Mouse (Mus musculus): ENCODE data around the gene Samd11. TPM values are rescaled to one million over a fixed set of nuclear protein-coding genes. Genes with fewer than 3 reads are reported as not detected.

The Samd11 gene
- 0.20 and 0.42 TPM in 2 replicates for polyA plus RNA-seq (2014; fragmentation: Nextera tagmentation; extraction: Ambion mirVana)

DNA sequence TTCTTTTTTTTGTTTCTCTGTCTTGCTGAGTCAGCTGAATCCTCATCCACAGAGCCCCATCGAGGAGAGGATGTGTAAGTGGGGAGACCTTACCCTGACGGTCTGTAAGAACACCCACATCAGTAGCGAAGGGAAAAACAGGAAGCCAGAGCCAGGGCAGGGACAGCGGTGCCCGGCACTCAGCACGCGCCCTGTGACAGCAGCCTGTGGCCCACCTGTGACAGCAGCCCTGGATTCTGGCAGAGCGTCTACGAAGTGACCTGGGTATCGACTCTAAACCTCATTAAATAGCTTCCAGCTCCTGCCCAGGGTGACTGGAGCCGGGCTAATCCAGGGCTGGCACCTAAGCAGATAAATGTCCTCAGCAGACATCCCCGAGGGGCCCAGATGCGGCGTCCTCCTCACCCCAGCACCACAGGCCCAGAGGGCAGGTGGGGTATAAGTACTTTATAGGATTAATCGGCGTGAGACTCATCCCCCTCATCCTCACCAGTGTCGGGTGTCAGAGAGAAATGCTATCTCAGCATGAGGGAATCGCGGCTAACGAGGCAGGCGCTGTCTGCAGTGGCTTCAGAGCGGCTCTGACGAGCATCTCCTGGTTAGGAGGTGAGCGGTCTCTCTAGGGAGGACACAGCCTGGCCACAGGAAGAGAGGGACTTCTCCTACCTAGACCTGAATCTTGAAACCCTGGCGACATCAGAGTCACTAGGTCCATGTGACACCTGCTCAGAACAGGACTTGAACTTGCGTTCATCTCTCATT is at the start of gene Samd11:
Gene Samd11 (minus strand): TSS at position 580 of the 762 bp plus-strand sequence.
- Histone ChIP-seq H3K4me2 (ENCODE audit: low read length) (peak within 1 kb of the TSS; percentile 28; the same call in 1 of the 2 replicates), H3K4me3 (ENCODE audit: low read depth, low read length) (peak within 1 kb of the TSS; percentile 12), H3K27me3 (replicated peaks; ENCODE audit: control insufficient read depth, insufficient read depth, low read length) (peaks cover 34% of the 10 kb centered on the region), H3K4me1 (replicated peaks; ENCODE audit: control insufficient read depth, insufficient read depth, low read length) (peaks cover 10% of the 10 kb centered on the region; the same call in 1 of the 2 replicates), H3K27ac (ENCODE audit: low read depth) (no peak within 1 kb of the TSS), H3K36me3 (ENCODE audit: control insufficient read depth, insufficient read depth, low read length) (no peaks in the 10 kb centered on the region), H3K9ac (ENCODE audit: low read length) (no peak within 1 kb of the TSS), H3K9me3 (ENCODE audit: control insufficient read depth, low read length) (no peaks in the 10 kb centered on the region)
- DNase-seq (ENCODE audit: low spot score) (peak; percentile 64), ATAC-seq (replicated peaks; ENCODE audit: low FRiP score, low TSS enrichment, low read depth) (0 out of 2 replicates have a peak, but pooled peaks have one; percentile 21)
- 7% methylated on average over 26 of the region's 26 CpGs for WGBS

DNA sequence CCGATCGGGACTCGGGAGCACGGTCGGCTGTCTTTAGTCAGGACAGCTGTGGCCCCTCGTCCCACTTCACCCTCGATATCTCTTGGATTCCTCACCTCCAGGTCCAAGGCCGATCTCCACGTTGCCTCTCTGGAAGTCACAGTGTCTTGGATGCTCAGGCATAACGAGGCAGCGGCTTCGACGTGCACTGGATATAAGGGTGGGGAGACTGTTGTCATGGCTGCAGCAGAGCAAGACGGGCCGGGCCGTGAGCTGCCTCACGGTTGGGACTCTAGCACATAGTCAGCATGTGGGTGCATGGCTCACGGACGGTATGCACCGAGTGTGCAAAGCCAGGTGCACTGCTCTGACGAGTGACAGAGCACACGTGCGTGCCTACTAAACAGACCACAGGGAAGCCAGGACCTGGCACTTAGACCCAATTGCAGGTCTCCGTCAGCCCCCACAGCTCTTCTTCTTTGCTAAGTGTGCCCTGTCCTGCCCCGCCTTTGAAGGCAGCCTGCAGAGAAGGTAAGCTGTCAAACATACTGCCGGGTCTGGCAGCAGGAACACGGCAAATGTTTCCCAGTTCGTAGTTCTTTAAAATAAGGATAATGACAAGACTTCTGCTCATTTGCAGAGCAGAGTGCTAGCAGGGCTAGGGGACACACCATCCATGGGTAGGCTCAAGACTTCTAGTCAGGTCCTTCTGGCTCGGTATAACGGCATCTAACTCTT is 938 bp downstream of the Samd11 start:
- no peaks in the 10 kb centered on the region for H3K9me3 ChIP-seq (ENCODE audit: control insufficient read depth, low read length)
- WGBS = 3% methylated on average over 30 of the region's 30 CpGs
- peaks cover 34% of the 10 kb centered on the region for H3K27me3 ChIP-seq (replicated peaks; ENCODE audit: control insufficient read depth, insufficient read depth, low read length)
- H3K36me3 ChIP-seq (ENCODE audit: control insufficient read depth, insufficient read depth, low read length) = peaks cover under 1% of the 10 kb centered on the region; the same call in 1 of the 2 replicates
- ATAC-seq (replicated peaks; ENCODE audit: low FRiP score, low TSS enrichment, low read depth) = peak; percentile 74
- peak overlapping the region; percentile 28; the same call in 1 of the 2 replicates for H3K4me2 ChIP-seq (ENCODE audit: low read length)
- peaks cover 10% of the 10 kb centered on the region; the same call in 1 of the 2 replicates for H3K4me1 ChIP-seq (replicated peaks; ENCODE audit: control insufficient read depth, insufficient read depth, low read length)
- H3K9ac ChIP-seq (ENCODE audit: low read length) = no peak overlapping the region
- no peak overlapping the region for H3K27ac ChIP-seq (ENCODE audit: low read depth)
- peak overlapping the region; percentile 12 for H3K4me3 ChIP-seq (ENCODE audit: low read depth, low read length)
- peak; percentile 67 for DNase-seq (ENCODE audit: low spot score)

DNA sequence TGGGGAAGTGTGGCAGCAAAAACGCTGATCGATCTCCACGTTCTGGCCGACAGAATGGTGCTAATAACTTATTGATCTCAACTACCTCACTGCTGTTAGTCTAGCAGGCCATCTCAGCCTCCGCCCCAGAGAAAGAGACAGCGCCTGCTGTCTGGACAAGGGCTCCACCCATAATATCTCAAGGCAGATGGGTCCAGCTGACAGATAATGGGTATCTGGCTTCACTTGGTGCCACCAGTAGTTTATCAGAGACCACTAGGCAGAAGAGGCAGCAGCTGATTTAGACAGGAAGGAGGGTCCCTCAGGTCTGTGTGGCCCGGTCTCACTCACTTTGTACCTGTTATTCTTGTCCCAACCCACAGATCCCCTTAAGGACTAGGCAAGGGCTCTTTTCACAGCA is 2.4 kb downstream of the Samd11 start:
- Histone ChIP-seq H3K4me3 (ENCODE audit: low read depth, low read length) (no peak overlapping the region), H3K27ac (ENCODE audit: low read depth) (no peak overlapping the region), H3K9me3 (ENCODE audit: control insufficient read depth, low read length) (no peaks in the 10 kb centered on the region), H3K9ac (ENCODE audit: low read length) (no peak overlapping the region), H3K4me2 (ENCODE audit: low read length) (no peak overlapping the region), H3K36me3 (ENCODE audit: control insufficient read depth, insufficient read depth, low read length) (peaks cover 15% of the 10 kb centered on the region), H3K4me1 (replicated peaks; ENCODE audit: control insufficient read depth, insufficient read depth, low read length) (peaks cover 10% of the 10 kb centered on the region; the same call in 1 of the 2 replicates), H3K27me3 (replicated peaks; ENCODE audit: control insufficient read depth, insufficient read depth, low read length) (peaks cover 34% of the 10 kb centered on the region)
- 45% methylated on average over 7 of the region's 7 CpGs for WGBS
- ATAC-seq (replicated peaks; ENCODE audit: low FRiP score, low TSS enrichment, low read depth) (no peak), DNase-seq (ENCODE audit: low spot score) (no peak)

DNA sequence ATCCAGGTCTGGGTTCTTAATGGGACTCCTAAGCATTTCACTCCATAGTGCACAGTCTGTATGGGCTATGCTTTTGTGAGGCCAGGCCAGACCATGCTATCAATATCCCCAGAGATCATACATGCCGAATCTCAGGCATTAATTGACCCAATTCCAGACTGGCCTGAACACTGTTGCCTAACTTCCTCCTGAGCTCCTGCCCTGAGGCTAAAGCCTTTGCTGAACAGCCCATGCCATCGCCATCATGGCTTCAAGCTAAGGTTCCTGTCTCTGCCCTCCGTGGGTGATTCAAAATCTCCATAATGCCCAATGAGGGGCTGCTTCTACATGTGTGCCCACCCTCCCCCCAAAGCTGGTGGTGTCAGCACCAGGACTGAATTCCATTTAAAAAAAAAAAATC is 2.8 kb downstream of the Samd11 start:
- WGBS = 52% methylated on average over 3 of the region's 3 CpGs
- Histone ChIP-seq H3K27me3 (replicated peaks; ENCODE audit: control insufficient read depth, insufficient read depth, low read length) (peaks cover 34% of the 10 kb centered on the region), H3K27ac (ENCODE audit: low read depth) (no peak overlapping the region), H3K9ac (ENCODE audit: low read length) (no peak overlapping the region), H3K4me1 (replicated peaks; ENCODE audit: control insufficient read depth, insufficient read depth, low read length) (peaks cover 10% of the 10 kb centered on the region; the same call in 1 of the 2 replicates), H3K4me3 (ENCODE audit: low read depth, low read length) (no peak overlapping the region), H3K4me2 (ENCODE audit: low read length) (no peak overlapping the region), H3K9me3 (ENCODE audit: control insufficient read depth, low read length) (no peaks in the 10 kb centered on the region), H3K36me3 (ENCODE audit: control insufficient read depth, insufficient read depth, low read length) (peaks cover 19% of the 10 kb centered on the region)
- ATAC-seq (replicated peaks; ENCODE audit: low FRiP score, low TSS enrichment, low read depth) (no peak), DNase-seq (ENCODE audit: low spot score) (no peak)

DNA sequence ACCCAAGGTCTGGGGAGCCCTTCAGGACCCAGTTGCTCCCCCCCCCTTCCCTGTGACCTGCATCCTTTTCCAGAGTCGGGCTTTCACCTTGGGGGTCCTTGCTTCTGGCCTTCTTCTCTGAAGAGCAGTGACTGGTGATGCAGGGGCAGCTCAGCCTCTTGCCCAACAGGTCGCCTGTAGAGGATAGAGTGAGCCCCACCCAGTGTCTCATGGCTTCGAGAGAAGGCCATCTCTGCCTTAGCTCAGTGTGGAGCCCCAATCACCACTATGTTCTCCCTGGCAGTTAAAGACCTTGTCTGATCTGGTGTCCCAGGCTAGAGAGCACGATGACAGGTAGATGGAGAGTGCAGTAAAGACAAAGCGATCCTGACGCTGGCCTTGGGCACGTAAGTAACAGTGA is 3.3 kb downstream of the Samd11 start:
- H3K4me3 ChIP-seq (ENCODE audit: low read depth, low read length) = no peak overlapping the region
- H3K9ac ChIP-seq (ENCODE audit: low read length) = no peak overlapping the region
- ATAC-seq (replicated peaks; ENCODE audit: low FRiP score, low TSS enrichment, low read depth) (no peak), DNase-seq (ENCODE audit: low spot score) (no peak)
- peaks cover 24% of the 10 kb centered on the region for H3K36me3 ChIP-seq (ENCODE audit: control insufficient read depth, insufficient read depth, low read length)
- no peak overlapping the region for H3K4me2 ChIP-seq (ENCODE audit: low read length)
- H3K4me1 ChIP-seq (replicated peaks; ENCODE audit: control insufficient read depth, insufficient read depth, low read length) = peaks cover 10% of the 10 kb centered on the region; the same call in 1 of the 2 replicates
- 40% methylated on average over 7 of the region's 7 CpGs for WGBS
- no peaks in the 10 kb centered on the region for H3K9me3 ChIP-seq (ENCODE audit: control insufficient read depth, low read length)
- H3K27me3 ChIP-seq (replicated peaks; ENCODE audit: control insufficient read depth, insufficient read depth, low read length) = peaks cover 34% of the 10 kb centered on the region
- no peak overlapping the region for H3K27ac ChIP-seq (ENCODE audit: low read depth)

DNA sequence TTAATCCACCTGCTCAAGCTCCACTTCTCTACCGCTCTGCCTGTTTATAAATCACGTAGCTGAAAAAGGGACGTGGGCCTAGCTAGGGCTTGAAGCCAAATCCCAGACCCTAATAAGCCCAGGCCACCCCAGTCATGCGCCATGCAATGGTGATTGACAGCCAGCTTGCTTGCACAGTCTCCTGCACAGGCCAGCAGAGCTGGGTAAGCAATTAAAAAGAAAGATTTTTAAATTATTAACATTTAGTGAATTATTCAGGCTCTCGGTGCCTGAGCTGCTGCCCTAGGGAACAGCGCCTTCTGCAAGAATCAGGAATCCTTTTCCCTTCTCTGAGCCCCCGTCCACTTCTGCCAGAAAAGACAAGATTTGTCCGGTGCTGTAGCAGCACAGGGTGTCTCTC is 4.4 kb downstream of the Samd11 start:
- ATAC-seq (replicated peaks; ENCODE audit: low FRiP score, low TSS enrichment, low read depth) = no peak
- Histone ChIP-seq H3K27me3 (replicated peaks; ENCODE audit: control insufficient read depth, insufficient read depth, low read length) (peaks cover 34% of the 10 kb centered on the region), H3K4me3 (ENCODE audit: low read depth, low read length) (no peak overlapping the region), H3K9ac (ENCODE audit: low read length) (no peak overlapping the region), H3K4me1 (replicated peaks; ENCODE audit: control insufficient read depth, insufficient read depth, low read length) (peaks cover 10% of the 10 kb centered on the region; the same call in 1 of the 2 replicates), H3K4me2 (ENCODE audit: low read length) (no peak overlapping the region), H3K27ac (ENCODE audit: low read depth) (no peak overlapping the region), H3K9me3 (ENCODE audit: control insufficient read depth, low read length) (no peaks in the 10 kb centered on the region), H3K36me3 (ENCODE audit: control insufficient read depth, insufficient read depth, low read length) (peaks cover 35% of the 10 kb centered on the region)
- no peak for DNase-seq (ENCODE audit: low spot score)
- WGBS = 65% methylated on average over 8 of the region's 8 CpGs

DNA sequence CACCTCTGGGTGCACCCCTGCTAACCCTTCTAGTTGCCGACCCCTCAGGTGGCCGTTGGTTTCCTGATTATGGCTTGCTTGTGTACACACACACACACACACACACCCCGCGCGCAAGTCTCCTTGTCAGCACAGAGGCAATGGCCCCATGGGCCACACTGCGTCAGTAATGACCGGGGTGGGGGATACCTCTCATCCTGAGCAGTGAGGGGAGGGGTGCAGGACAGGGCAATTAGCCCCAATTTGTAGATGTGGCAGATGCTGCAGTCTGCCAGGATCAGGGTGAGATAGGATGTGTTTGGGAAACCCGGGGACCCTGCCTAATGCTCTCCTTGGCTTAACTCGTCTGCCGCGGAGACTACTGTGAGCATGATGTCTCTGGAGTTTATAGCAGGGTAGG is 5.9 kb downstream of the Samd11 start:
- 52% methylated on average over 11 of the region's 11 CpGs for WGBS
- H3K27me3 ChIP-seq (replicated peaks; ENCODE audit: control insufficient read depth, insufficient read depth, low read length) = peaks cover 22% of the 10 kb centered on the region
- no peak overlapping the region for H3K27ac ChIP-seq (ENCODE audit: low read depth)
- peaks cover 50% of the 10 kb centered on the region for H3K36me3 ChIP-seq (ENCODE audit: control insufficient read depth, insufficient read depth, low read length)
- ATAC-seq (replicated peaks; ENCODE audit: low FRiP score, low TSS enrichment, low read depth) (0 out of 2 replicates have a peak, but pooled peaks have one; percentile 3), DNase-seq (ENCODE audit: low spot score) (no peak)
- H3K9ac ChIP-seq (ENCODE audit: low read length) = no peak overlapping the region
- 0 out of 2 replicates have a peak, but pooled peaks cover 2% of the 10 kb centered on the region for H3K4me1 ChIP-seq (replicated peaks; ENCODE audit: control insufficient read depth, insufficient read depth, low read length)
- no peak overlapping the region for H3K4me3 ChIP-seq (ENCODE audit: low read depth, low read length)
- H3K4me2 ChIP-seq (ENCODE audit: low read length) = no peak overlapping the region
- H3K9me3 ChIP-seq (ENCODE audit: control insufficient read depth, low read length) = no peaks in the 10 kb centered on the region

DNA sequence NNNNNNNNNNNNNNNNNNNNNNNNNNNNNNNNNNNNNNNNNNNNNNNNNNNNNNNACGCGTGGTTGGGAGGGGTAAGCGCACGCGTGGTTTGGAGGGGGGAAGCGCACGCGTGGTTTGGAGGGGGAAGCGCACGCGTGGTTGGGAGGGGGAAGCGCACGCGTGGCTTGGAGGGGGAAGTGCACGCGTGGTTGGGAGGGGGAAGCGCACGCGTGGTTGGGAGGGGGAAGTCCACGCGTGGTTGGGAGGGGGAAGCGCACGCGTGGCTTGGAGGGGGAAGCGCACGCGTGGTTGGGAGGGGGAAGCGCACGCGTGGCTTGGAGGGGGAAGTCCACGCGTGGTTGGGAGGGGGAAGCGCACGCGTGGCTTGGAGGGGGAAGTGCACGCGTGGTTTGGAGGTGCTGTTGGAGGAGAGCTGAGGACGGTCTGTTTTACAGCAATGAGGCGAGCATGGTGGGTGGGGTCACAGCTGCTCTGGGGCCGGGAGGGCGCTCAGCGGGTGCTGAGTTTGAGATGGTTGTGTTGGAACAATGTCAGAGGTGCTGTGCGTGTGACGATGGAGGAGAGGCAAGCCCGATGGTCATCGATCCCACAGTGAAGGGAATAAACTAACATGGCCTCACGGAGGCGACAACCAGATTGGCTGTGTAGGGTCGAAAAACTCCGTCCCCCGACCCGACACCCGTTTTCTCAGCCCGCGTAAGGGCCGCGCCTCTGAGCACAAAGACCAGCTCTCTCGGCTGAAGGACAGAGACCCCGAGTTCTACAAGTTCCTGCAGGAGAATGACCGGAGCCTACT is 18.6 kb downstream of the Samd11 start:
- H3K9ac ChIP-seq (ENCODE audit: low read length) = peak overlapping the region; percentile 77
- H3K4me2 ChIP-seq (ENCODE audit: low read length) = peak overlapping the region; percentile 60
- ATAC-seq (replicated peaks; ENCODE audit: low FRiP score, low TSS enrichment, low read depth) = no peak
- H3K9me3 ChIP-seq (ENCODE audit: control insufficient read depth, low read length) = no peaks in the 10 kb centered on the region
- H3K27me3 ChIP-seq (replicated peaks; ENCODE audit: control insufficient read depth, insufficient read depth, low read length) = no peaks in the 10 kb centered on the region
- peak overlapping the region; percentile 91 for H3K4me3 ChIP-seq (ENCODE audit: low read depth, low read length)
- WGBS = 26% methylated on average over 55 of the region's 60 CpGs
- H3K27ac ChIP-seq (ENCODE audit: low read depth) = peak overlapping the region; percentile 95; the same call in 1 of the 2 replicates
- DNase-seq (ENCODE audit: low spot score) = peak; percentile 73
- H3K36me3 ChIP-seq (ENCODE audit: control insufficient read depth, insufficient read depth, low read length) = peaks cover 64% of the 10 kb centered on the region
- 0 out of 2 replicates have a peak, but pooled peaks cover 3% of the 10 kb centered on the region for H3K4me1 ChIP-seq (replicated peaks; ENCODE audit: control insufficient read depth, insufficient read depth, low read length)

Measured in intestine, embryonic 14.5 days (tissue).